Mouse (Mus musculus): ENCODE results near the gene Kcnk6. TPM values are rescaled to one million over a fixed set of nuclear protein-coding genes. Genes with fewer than 3 reads are reported as not detected.
"Not testable (repeated sequence)": the region's sequence is repeated elsewhere in the genome, so short reads cannot be mapped to it uniquely, and the experiment has no call there.

Kcnk6 gene
- total RNA-seq, 2 experiments from 2014 or later, result 4.2 to 5.8 TPM

GRCm38 (mm10) chr7:29212199-29212765, 20.0 kb downstream of the Kcnk6 start:
- peak in 1 of 2 experiments; percentile 17 for DNase-seq
- intact Hi-C loops (cut with DNase I), result no loop called here

- peak; percentile 88 to 89 for DNase-seq
- intact Hi-C loops (cut with DNase I), result no loop called here
These were observed 20.7 kb downstream of the Kcnk6 start for GRCm38 (mm10) chr7:29211415-29212198.

GRCm38 (mm10) chr7:29211013-29211412, 21.3 kb downstream of the Kcnk6 start:
- DNase-seq; intact Hi-C loops (cut with DNase I): not testable (repeated sequence)

- DNase-seq, result no peak
- intact Hi-C loops (cut with DNase I), result no loop called here
These were observed 29.7 kb downstream of the Kcnk6 start for GRCm38 (mm10) chr7:29202577-29202976.

- DNase-seq; intact Hi-C loops (cut with DNase I): not testable (repeated sequence)
These were observed 38.1 kb downstream of the Kcnk6 start for GRCm38 (mm10) chr7:29194230-29194629.

- intact Hi-C loops (cut with DNase I), result loop anchor here (2.0 kb wide), 2 partner anchors 57 to 115 kb away; partner anchors contain the start of gene Yif1b
- not testable (repeated sequence) for DNase-seq
These were observed 51.0 kb downstream of the Kcnk6 start for GRCm38 (mm10) chr7:29181323-29181722.

GRCm38 (mm10) chr7:29180854-29181236, 51.5 kb downstream of the Kcnk6 start:
- DNase-seq, result no peak
- intact Hi-C loops (cut with DNase I), result loop anchor here (2.0 kb wide), 2 partner anchors 58 to 116 kb away; partner anchors contain the start of gene Yif1b

- peak; percentile 96 to 98 for DNase-seq
- intact Hi-C loops (cut with DNase I), result loop anchor here (2.0 kb wide), 2 partner anchors 59 to 117 kb away; partner anchors contain the start of gene Yif1b
These were observed 52.0 kb downstream of the Kcnk6 start, which contains the start of gene Psmd8 for GRCm38 (mm10) chr7:29180077-29180853. Gene Psmd8, minus strand, starts transcription at chr7:29180701.

- peak in 1 of 2 experiments; percentile 17 for DNase-seq
- intact Hi-C loops (cut with DNase I), result loop anchor here (2.0 to 5.0 kb wide), 2 partner anchors 21 to 52 kb away; partner anchors contain the start of gene Ryr1
These were observed 53.0 kb downstream of the Kcnk6 start for GRCm38 (mm10) chr7:29179323-29179722.

- no peak for DNase-seq
- intact Hi-C loops (cut with DNase I), result loop anchor here (2.0 to 5.0 kb wide), 2 partner anchors 19 to 51 kb away; partner anchors contain the start of gene Ryr1
These were observed 54.2 kb downstream of the Kcnk6 start for GRCm38 (mm10) chr7:29178106-29178505.

GRCm38 (mm10) chr7:29172390-29173016, 59.8 kb downstream of the Kcnk6 start:
- no peak for DNase-seq
- intact Hi-C loops (cut with DNase I), result no loop called here

Other genes with a start within 250 kb of the Kcnk6 start
- gene Ryr1, start 107.3 kb downstream of the Kcnk6 start, total RNA-seq (2021), result under 1 TPM in 1 of 2 experiments, not detected in 1; 0.07 TPM
- gene Rasgrp4, start 97.7 kb downstream of the Kcnk6 start, total RNA-seq (2021), result 1 to 10 TPM; 1.1 to 2.1 TPM
- gene Fam98c, start 76.3 kb downstream of the Kcnk6 start, total RNA-seq (2021), result 10 to 100 TPM; 13.7 to 15.4 TPM
- under 1 TPM; 0.55 to 0.57 TPM for gene Ggn, start 62.3 kb downstream of the Kcnk6 start, total RNA-seq (2021)
- gene Spred3, start 62.1 kb downstream of the Kcnk6 start, total RNA-seq (2021), result 1 to 10 TPM; 1.9 to 2.2 TPM
- gene Psmd8, start 51.8 kb downstream of the Kcnk6 start, total RNA-seq (2021), result 100 to 1,000 TPM; 173 to 179 TPM
- under 1 TPM; 0.45 to 0.67 TPM for gene Catsperg1, start 18.5 kb downstream of the Kcnk6 start, total RNA-seq (2021)
- 10 to 100 TPM; 72.9 to 75.1 TPM for gene Yif1b, start 5.8 kb upstream of the Kcnk6 start, total RNA-seq (2021)
- gene 2200002D01Rik, start 16.0 kb upstream of the Kcnk6 start, total RNA-seq (2021), result 1 to 10 TPM; 2.6 to 3.5 TPM
- 10 to 100 TPM; 53.3 to 62.7 TPM for gene Spint2, start 49.4 kb upstream of the Kcnk6 start, total RNA-seq (2021)
- 10 to 100 TPM; 21.2 to 27.8 TPM for gene Ppp1r14a, start 56.8 kb upstream of the Kcnk6 start, total RNA-seq (2021)
- 1 to 10 TPM in 1 of 2 experiments, under 1 TPM in 1; 0.45 to 2.1 TPM for gene Dpf1, start 71.4 kb upstream of the Kcnk6 start, total RNA-seq (2021)

All from heart, postnatal 10 days (tissue).